Mouse (Mus musculus): ENCODE measurements around the gene Sdha. TPM values are rescaled to one million over a fixed set of nuclear protein-coding genes. Genes with fewer than 3 reads are reported as not detected.
A peak's percentile ranks its signal among the peaks of the same experiment; 100 is the strongest.

Sdha gene
- polyA plus RNA-seq (2012; rRNA removed) = 411 and 417 TPM in 2 replicates

DNA sequence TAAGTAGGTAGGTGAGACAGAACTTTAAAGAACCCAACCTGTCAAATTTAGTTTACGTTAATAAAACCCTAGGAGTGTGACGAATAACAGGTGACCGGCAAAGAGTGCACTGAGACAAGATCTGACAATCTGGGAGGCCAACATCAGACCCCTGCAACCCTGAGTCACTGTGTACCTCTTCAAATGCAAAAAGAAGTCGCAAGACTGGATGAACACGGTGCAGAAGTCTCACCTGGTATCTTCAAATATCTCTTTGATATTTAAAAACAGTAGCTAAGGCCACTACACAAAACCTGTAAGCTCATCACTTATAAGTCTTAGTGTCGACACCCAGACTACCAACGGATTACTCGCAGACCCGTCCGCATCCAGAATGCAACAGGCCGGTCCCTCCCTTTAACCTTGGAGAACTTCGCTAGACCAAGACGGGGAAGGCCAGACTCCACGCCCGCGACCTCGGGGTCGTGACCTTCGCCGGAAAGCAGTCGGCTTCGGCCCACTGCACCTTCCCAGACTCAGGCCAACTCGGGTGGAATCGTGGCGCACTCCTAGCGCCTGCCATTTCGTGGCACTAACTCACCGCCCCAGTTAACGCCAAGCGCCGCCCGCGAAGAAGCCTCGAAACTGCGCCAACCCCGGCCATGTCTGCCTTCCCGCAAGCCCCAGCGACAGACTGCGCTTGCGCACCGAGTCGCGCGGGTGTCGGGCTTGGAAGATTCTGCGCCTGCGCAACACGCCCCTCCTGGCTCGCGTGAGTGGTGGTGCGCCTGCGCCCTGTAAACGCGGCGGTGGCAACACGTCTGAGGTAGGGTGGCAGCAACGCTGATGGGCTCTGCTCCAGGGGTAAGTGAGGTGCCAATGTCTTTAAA lies at the start of gene Sdha, which contains the start of gene Ccdc127:
TSS of gene Sdha (minus strand) at position 715 of the 869 bp plus-strand sequence.
TSS of gene Ccdc127 (plus strand) at position 744 of the 869 bp plus-strand sequence.
- WGBS = under 1% methylated on average over 57 of the region's 57 CpGs
- peak; percentile 96 to 98 for DNase-seq

DNA sequence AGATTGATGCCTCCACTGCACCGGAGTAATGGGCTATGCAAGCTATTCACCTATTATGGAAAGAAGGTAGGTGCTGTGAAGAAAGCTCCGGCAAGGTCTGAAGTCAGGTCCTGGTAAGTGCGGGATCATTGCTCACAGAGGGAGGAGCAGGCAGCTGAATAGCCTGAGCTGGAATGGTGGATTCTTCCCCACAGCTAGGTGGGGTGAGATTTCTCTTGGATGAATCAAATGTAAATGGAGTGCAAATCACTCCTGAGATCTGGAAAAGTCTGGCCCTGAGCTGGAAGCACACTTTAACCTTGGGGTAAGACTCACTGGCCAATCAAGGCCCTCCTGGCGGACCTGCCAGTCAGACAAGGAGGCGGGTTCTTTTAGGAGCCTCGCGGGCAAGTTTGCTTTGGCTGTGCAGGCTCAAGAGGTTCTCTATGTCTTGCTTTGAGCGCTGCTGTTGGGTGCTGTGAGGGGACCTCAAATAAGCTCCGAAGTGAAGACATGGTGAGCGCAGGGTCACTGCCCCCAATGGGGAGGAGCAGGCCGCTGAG lies 49.3 kb upstream of the Sdha start, which contains the start of gene Ftl1-ps1:
TSS of gene Ftl1-ps1 (plus strand) at position 397 of the 542 bp plus-strand sequence.
- no peak within 1 kb of the TSS for H3K27ac ChIP-seq (ENCODE audit: insufficient read depth, low read length)
- 22% methylated on average over 11 of the region's 11 CpGs for WGBS
- no peak for TF ChIP-seq CTCF (IDR thresholded peaks at IDR 0.05; ENCODE audit: borderline replicate concordance, insufficient read depth, low read depth, low read length)
- H3K4me3 ChIP-seq (replicated peaks; ENCODE audit: insufficient read depth, low read depth, low read length) = no peak within 1 kb of the TSS
- H3K4me1 ChIP-seq (ENCODE audit: control insufficient read depth, insufficient read depth, low read length) = no peaks in the 10 kb centered on the region
- no peak for DNase-seq
- no peaks in the 10 kb centered on the region for H3K27me3 ChIP-seq (ENCODE audit: control insufficient read depth, insufficient read depth, low read length)

More for the DNA sequence above, at the start of gene Sdha, which contains the start of gene Ccdc127:
- peak within 1 kb of the TSS; percentile 89; the same call in 1 of the 2 replicates for H3K27ac ChIP-seq (ENCODE audit: insufficient read depth, low read length)
- TF ChIP-seq POLR2A (IDR thresholded peaks at IDR 0.05; ENCODE audit: borderline replicate concordance, insufficient read depth, low read length) (peak; percentile 96), CTCF (IDR thresholded peaks at IDR 0.05; ENCODE audit: borderline replicate concordance, insufficient read depth, low read depth, low read length) (no peak)
- H3K4me3 ChIP-seq (replicated peaks; ENCODE audit: insufficient read depth, low read depth, low read length) = peak within 1 kb of the TSS; percentile 83
- no peaks in the 10 kb centered on the region for H3K27me3 ChIP-seq (ENCODE audit: control insufficient read depth, insufficient read depth, low read length)
- no peaks in the 10 kb centered on the region; the same call in 1 of the 2 replicates for H3K4me1 ChIP-seq (ENCODE audit: control insufficient read depth, insufficient read depth, low read length)

GRCm38 (mm10) chr13:74391156-74391555 lies 41.1 kb upstream of the Sdha start:
- no peaks in the 10 kb centered on the region for H3K27me3 ChIP-seq (ENCODE audit: control insufficient read depth, insufficient read depth, low read length)
- H3K27ac ChIP-seq (ENCODE audit: insufficient read depth, low read length) = no peak overlapping the region
- TF ChIP-seq POLR2A (IDR thresholded peaks at IDR 0.05; ENCODE audit: borderline replicate concordance, insufficient read depth, low read length) (no peak), CTCF (IDR thresholded peaks at IDR 0.05; ENCODE audit: borderline replicate concordance, insufficient read depth, low read depth, low read length) (no peak)
- no peaks in the 10 kb centered on the region for H3K4me1 ChIP-seq (ENCODE audit: control insufficient read depth, insufficient read depth, low read length)
- DNase-seq = no peak
- WGBS = 66% methylated on average over 2 of the region's 2 CpGs
- H3K4me3 ChIP-seq (replicated peaks; ENCODE audit: insufficient read depth, low read depth, low read length) = no peak overlapping the region

GRCm38 (mm10) chr13:74390371-74390990 lies 40.4 kb upstream of the Sdha start, which contains the start of gene Zfp72:
Gene Zfp72 (minus strand): TSS chr13:74390836.
- DNase-seq = peak; percentile 76 to 78
- TF ChIP-seq POLR2A (IDR thresholded peaks at IDR 0.05; ENCODE audit: borderline replicate concordance, insufficient read depth, low read length) = peak; percentile 55; the same call in 1 of the 2 replicates
- no peak for TF ChIP-seq CTCF (IDR thresholded peaks at IDR 0.05; ENCODE audit: borderline replicate concordance, insufficient read depth, low read depth, low read length)
- Histone ChIP-seq H3K4me3 (replicated peaks; ENCODE audit: insufficient read depth, low read depth, low read length) (peak within 1 kb of the TSS; percentile 99), H3K27ac (ENCODE audit: insufficient read depth, low read length) (no peak within 1 kb of the TSS), H3K27me3 (ENCODE audit: control insufficient read depth, insufficient read depth, low read length) (no peaks in the 10 kb centered on the region), H3K4me1 (ENCODE audit: control insufficient read depth, insufficient read depth, low read length) (no peaks in the 10 kb centered on the region)
- 2% methylated on average over 14 of the region's 14 CpGs for WGBS

GRCm38 (mm10) chr13:74389730-74390129 lies 39.6 kb upstream of the Sdha start:
- TF ChIP-seq POLR2A (IDR thresholded peaks at IDR 0.05; ENCODE audit: borderline replicate concordance, insufficient read depth, low read length) (no peak), CTCF (IDR thresholded peaks at IDR 0.05; ENCODE audit: borderline replicate concordance, insufficient read depth, low read depth, low read length) (no peak)
- DNase-seq = no peak
- Histone ChIP-seq H3K4me1 (ENCODE audit: control insufficient read depth, insufficient read depth, low read length) (no peaks in the 10 kb centered on the region), H3K4me3 (replicated peaks; ENCODE audit: insufficient read depth, low read depth, low read length) (no peak overlapping the region), H3K27me3 (ENCODE audit: control insufficient read depth, insufficient read depth, low read length) (no peaks in the 10 kb centered on the region), H3K27ac (ENCODE audit: insufficient read depth, low read length) (no peak overlapping the region)
- WGBS = 63% methylated on average over 6 of the region's 6 CpGs

GRCm38 (mm10) chr13:74382289-74382688 lies 32.2 kb upstream of the Sdha start:
- WGBS = 20% methylated on average over 3 of the region's 3 CpGs

DNA sequence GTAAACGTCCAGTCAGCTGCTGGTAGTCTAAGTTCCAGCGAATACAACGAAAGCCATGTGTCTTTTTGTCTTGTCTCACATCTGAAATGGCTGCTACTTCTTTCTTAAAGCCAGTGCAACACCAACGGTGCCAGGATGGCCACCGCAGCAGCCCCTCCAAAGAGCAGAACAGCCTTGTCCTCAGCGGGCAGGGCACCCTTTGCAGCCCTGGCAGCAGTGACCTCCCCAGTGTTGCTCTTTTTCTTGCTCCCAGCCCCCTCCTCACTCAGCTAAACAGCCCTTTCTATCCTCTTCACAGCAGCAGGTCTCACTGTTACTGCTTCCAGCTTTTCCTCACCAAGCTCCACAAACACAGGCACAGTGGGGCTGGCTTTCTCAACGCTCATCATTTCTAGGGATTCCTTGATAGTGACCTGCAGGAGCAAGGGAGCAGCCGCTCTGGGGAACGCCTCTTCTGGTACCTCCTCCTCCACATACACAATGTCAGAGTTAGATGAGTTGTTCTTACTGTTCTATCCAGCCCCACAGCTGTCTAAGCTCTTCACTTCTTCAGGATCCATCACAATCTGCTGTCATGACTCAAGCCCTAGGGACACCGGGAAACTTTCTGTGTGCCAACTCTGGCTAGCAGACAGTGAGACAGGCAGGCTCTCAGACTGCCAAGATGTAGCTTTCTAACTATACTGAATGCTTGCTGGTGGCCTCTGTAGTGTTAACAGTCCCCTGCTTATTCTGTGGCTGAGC lies 31.6 kb upstream of the Sdha start:
- Histone ChIP-seq H3K27ac (ENCODE audit: insufficient read depth, low read length) (no peak overlapping the region), H3K4me3 (replicated peaks; ENCODE audit: insufficient read depth, low read depth, low read length) (no peak overlapping the region), H3K27me3 (ENCODE audit: control insufficient read depth, insufficient read depth, low read length) (no peaks in the 10 kb centered on the region), H3K4me1 (ENCODE audit: control insufficient read depth, insufficient read depth, low read length) (0 out of 2 replicates have a peak, but pooled peaks cover 3% of the 10 kb centered on the region)
- 20% methylated on average over 10 of the region's 10 CpGs for WGBS
- TF ChIP-seq POLR2A (IDR thresholded peaks at IDR 0.05; ENCODE audit: borderline replicate concordance, insufficient read depth, low read length) = no peak
- TF ChIP-seq CTCF (IDR thresholded peaks at IDR 0.05; ENCODE audit: borderline replicate concordance, insufficient read depth, low read depth, low read length) = no peak
- DNase-seq = peak in 1 of 2 experiments; percentile 30

More at GRCm38 (mm10) chr13:74382289-74382688, 32.2 kb upstream of the Sdha start:
- DNase-seq = no peak
- no peaks in the 10 kb centered on the region for H3K27me3 ChIP-seq (ENCODE audit: control insufficient read depth, insufficient read depth, low read length)
- 0 out of 2 replicates have a peak, but pooled peaks cover 3% of the 10 kb centered on the region for H3K4me1 ChIP-seq (ENCODE audit: control insufficient read depth, insufficient read depth, low read length)
- H3K4me3 ChIP-seq (replicated peaks; ENCODE audit: insufficient read depth, low read depth, low read length) = no peak overlapping the region
- no peak overlapping the region for H3K27ac ChIP-seq (ENCODE audit: insufficient read depth, low read length)
- no peak for TF ChIP-seq POLR2A (IDR thresholded peaks at IDR 0.05; ENCODE audit: borderline replicate concordance, insufficient read depth, low read length)
- TF ChIP-seq CTCF (IDR thresholded peaks at IDR 0.05; ENCODE audit: borderline replicate concordance, insufficient read depth, low read depth, low read length) = no peak

Data from cerebellum, adult 2 months (tissue).